Mouse (Mus musculus) liver, postnatal 0 days (tissue): ENCODE measurements around the gene Olfr1014. TPM values are rescaled to one million over a fixed set of nuclear protein-coding genes. Genes with fewer than 3 reads are reported as not detected.

Experiments
- ATAC-seq: fragments of 200-750 bp; cut with Nextera tagmentation; 2 replicates; pipeline ENCODE4 v1.8.0; 2017; ENCODE audit warnings: mild to moderate bottlenecking, moderate library complexity
- DNase-seq: peaks from one replicate; pipeline ENCODE4 v3.0.0-alpha.2; 2016
- H3K27ac ChIP-seq: fragments of 300-500 bp; sonication (generic); 2 replicates; pipeline ENCODE4 v1.5.1; 2014; ENCODE audit warnings: antibody characterized with exemption, moderate library complexity, mild to moderate bottlenecking, low read depth
- H3K27me3 ChIP-seq: fragments of 300-500 bp; sonication (generic); 2 replicates; pipeline ENCODE4 v1.6.1; 2014; ENCODE audit warnings: low read length, control low read depth, mixed read lengths; ENCODE audit not compliant: insufficient read depth
- H3K36me3 ChIP-seq: fragments of 300-500 bp; sonication (generic); replicated peaks from 2 replicates; pipeline ENCODE4 v1.6.1; 2014; ENCODE audit warnings: mild to moderate bottlenecking, control low read depth, low read length, moderate library complexity, mixed read lengths; ENCODE audit not compliant: insufficient read depth
- H3K4me1 ChIP-seq: fragments of 300-500 bp; sonication (generic); 2 replicates; pipeline ENCODE4 v1.6.1; 2014; ENCODE audit warnings: antibody characterized with exemption, mild to moderate bottlenecking, control low read depth; ENCODE audit not compliant: insufficient read depth
- H3K4me2 ChIP-seq: fragments of 300-500 bp; sonication (generic); 2 replicates; pipeline ENCODE4 v1.6.1; 2014; ENCODE audit warnings: low read depth, mild to moderate bottlenecking, low read length, moderate library complexity, mixed read lengths
- H3K4me3 ChIP-seq: fragments of 300-500 bp; sonication (generic); 2 replicates; pipeline ENCODE4 v1.5.1; 2014; ENCODE audit warnings: low read depth, low read length
- H3K9ac ChIP-seq: fragments of 300-500 bp; sonication (generic); replicated peaks from 2 replicates; pipeline ENCODE4 v1.6.1; 2014; ENCODE audit warnings: mild to moderate bottlenecking, moderate library complexity
- H3K9me3 ChIP-seq: fragments of 300-500 bp; sonication (generic); 2 replicates; pipeline ENCODE4 v1.6.1; 2016; ENCODE audit warnings: mild to moderate bottlenecking, control low read depth, low read length, mixed read lengths
- CTCF ChIP-seq: sonication (generic); IDR thresholded peaks from 2 replicates; pipeline ENCODE4 v1.5.1; 2016; ENCODE audit warnings: antibody characterized with exemption, low read depth
- EP300 ChIP-seq: IDR thresholded peaks from 2 replicates; pipeline ENCODE4 v1.6.1; 2016; ENCODE audit warnings: antibody characterized with exemption, low read depth, mild to moderate bottlenecking
- WGBS: fragments of 180-500 bp; shearing (Covaris S2); extraction: QIAGEN DNeasy Blood & Tissue Kit; methylation state at CpG from one replicate; pipeline ENCODE4 v1.1.7; 2014; ENCODE audit not compliant: insufficient replicate concordance; 5-methylcytosine and 5-hydroxymethylcytosine counted together
- polyA plus RNA-seq: library from polyadenylated mRNA; unstranded; fragments of >200 nt; fragmentation: Nextera tagmentation; extraction: Ambion mirVana; gene quantifications from 2 replicates; pipeline ENCODE4 v1.2.1, GENCODE M21; 2015

Gene Olfr1014
- not detected in 2 replicates for polyA plus RNA-seq

DNA sequence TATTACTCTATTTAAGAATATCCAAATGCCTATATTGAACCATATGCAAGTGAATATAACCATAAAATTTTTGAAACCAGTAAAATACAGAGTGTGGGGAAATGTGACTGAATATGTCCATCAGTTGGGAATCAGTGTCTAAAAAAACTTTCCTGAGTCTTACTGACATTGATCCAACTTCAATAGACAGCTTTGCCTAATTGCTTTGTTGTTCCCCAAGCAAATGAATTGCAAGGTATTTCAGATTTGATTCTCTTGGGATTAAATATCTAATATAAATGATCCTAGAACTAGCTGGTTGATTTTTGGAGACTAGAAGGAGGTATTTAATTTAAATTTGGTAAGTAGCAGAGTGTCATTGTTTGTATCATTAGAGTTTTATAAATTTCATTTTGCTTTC, at the start of gene Olfr1014:
TSS of gene Olfr1014 (plus strand) at position 301 of the 400 bp plus-strand sequence.
- H3K27ac ChIP-seq, result no peak within 1 kb of the TSS
- no peak within 1 kb of the TSS for H3K9ac ChIP-seq
- no peaks in the 10 kb centered on the region for H3K4me1 ChIP-seq
- TF ChIP-seq CTCF, result no peak
- no peak for TF ChIP-seq EP300
- DNase-seq, result no peak
- H3K9me3 ChIP-seq, result no peaks in the 10 kb centered on the region
- no peak within 1 kb of the TSS for H3K4me2 ChIP-seq
- H3K36me3 ChIP-seq, result no peaks in the 10 kb centered on the region
- no peak for ATAC-seq
- no peak within 1 kb of the TSS for H3K4me3 ChIP-seq
- no peaks in the 10 kb centered on the region for H3K27me3 ChIP-seq

DNA sequence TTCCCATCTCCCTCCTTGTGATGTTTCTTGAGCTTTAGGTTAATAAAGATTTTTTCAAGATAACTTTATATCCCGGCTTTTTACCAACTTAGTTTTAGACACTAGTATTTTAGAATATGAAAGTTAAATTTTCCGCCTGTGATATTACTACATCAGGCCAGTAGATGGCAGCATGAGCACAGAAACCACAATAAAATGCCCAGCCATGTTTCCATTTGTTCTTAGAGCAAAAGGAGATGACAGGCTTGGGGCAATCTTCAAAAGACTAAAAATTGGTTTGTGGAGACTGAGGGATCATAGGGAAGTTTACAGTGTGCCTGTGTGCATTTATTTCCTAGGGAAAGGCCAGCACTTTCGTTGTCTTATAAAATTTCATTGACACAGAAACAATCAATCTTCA, 46.7 kb upstream of the Olfr1014 start:
- DNase-seq, result peak; percentile 17
- H3K4me2 ChIP-seq, result no peak overlapping the region

DNA sequence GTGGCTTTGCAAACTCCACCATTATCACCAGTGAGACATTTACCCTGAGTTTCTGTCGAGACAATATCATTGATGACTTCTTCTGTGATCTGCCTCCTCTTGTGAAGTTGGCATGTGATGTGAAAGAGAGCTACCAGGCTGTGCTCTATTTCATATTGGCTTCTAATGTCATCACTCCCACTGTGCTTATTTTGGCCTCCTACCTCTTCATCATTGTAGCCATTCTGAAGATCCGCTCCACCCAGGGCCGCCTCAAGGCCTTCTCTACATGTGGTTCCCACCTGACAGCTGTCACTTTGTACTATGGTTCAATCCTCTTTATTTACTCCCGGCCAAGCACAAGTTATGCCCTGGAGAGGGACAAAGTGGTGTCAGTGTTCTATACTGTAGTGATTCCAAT, 18.7 kb upstream of the Olfr1014 start:
- WGBS, result 78% methylated on average over 4 of the region's 4 CpGs
- Histone ChIP-seq H3K9ac (no peak overlapping the region), H3K27ac (no peak overlapping the region), H3K4me3 (no peak overlapping the region), H3K9me3 (no peaks in the 10 kb centered on the region), H3K4me2 (no peak overlapping the region), H3K27me3 (no peaks in the 10 kb centered on the region), H3K36me3 (no peaks in the 10 kb centered on the region), H3K4me1 (no peaks in the 10 kb centered on the region)
- TF ChIP-seq CTCF (no peak), EP300 (no peak)
- ATAC-seq, result no peak
- no peak for DNase-seq

More for the DNA sequence above, 46.7 kb upstream of the Olfr1014 start:
- ATAC-seq, result no peak
- WGBS, result 14% methylated on average over 3 of the region's 3 CpGs
- H3K36me3 ChIP-seq, result no peaks in the 10 kb centered on the region
- H3K9ac ChIP-seq, result no peak overlapping the region
- no peaks in the 10 kb centered on the region for H3K4me1 ChIP-seq
- H3K27ac ChIP-seq, result no peak overlapping the region
- no peaks in the 10 kb centered on the region for H3K9me3 ChIP-seq
- H3K4me3 ChIP-seq, result no peak overlapping the region
- no peaks in the 10 kb centered on the region for H3K27me3 ChIP-seq
- TF ChIP-seq EP300, result no peak
- TF ChIP-seq CTCF, result peak; percentile 72

DNA sequence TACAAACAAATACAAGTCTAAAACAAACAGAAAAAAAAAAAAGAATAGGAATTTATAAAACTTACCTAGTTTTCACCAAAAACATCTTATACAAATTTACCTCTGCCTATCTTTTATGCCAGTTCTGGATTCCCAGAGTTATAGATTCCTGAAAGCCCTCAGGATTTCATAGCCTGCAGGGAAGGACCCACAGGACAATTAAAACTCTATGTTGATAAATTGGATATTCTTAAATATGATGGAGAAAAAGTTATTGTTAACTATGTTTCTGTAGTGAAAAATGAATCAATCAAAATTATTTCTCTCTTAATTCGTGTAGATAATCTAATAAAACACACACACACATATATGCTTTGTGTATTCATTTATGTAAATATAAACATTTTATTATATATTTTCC, 9.8 kb upstream of the Olfr1014 start, which contains the start of gene Olfr1012:
TSS of gene Olfr1012 (minus strand) at position 101 of the 400 bp plus-strand sequence.
- Histone ChIP-seq H3K36me3 (no peaks in the 10 kb centered on the region), H3K4me1 (no peaks in the 10 kb centered on the region), H3K27me3 (no peaks in the 10 kb centered on the region), H3K4me3 (no peak within 1 kb of the TSS), H3K9me3 (no peaks in the 10 kb centered on the region), H3K4me2 (no peak within 1 kb of the TSS), H3K27ac (no peak within 1 kb of the TSS), H3K9ac (no peak within 1 kb of the TSS)
- no peak for ATAC-seq
- 50% methylated on average over 1 of the region's 1 CpGs for WGBS
- no peak for DNase-seq
- TF ChIP-seq EP300, result no peak
- TF ChIP-seq CTCF, result no peak

DNA sequence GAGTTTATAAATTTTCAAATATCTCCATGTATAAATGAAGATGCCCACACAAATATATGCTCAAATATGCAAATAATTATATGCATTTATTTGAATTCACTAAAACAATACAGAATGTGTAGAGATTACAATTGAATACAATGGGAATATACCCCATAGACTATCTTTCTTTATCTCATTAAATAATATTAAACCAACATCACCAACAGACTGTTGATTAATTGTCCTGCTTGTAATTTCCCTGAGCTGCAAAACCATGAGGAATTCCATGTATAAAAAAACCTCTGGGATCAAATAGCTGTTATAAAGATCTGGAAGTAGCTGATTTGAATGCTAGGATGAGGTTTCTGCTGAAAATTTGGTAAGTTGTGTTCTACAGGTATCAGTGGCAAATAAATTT, 5.7 kb upstream of the Olfr1014 start, which contains the start of gene Olfr1013:
TSS of gene Olfr1013 (plus strand) at position 301 of the 400 bp plus-strand sequence.
- Histone ChIP-seq H3K36me3 (no peaks in the 10 kb centered on the region), H3K4me1 (no peaks in the 10 kb centered on the region), H3K27me3 (no peaks in the 10 kb centered on the region), H3K4me2 (no peak within 1 kb of the TSS), H3K4me3 (no peak within 1 kb of the TSS), H3K27ac (no peak within 1 kb of the TSS), H3K9me3 (no peaks in the 10 kb centered on the region), H3K9ac (no peak within 1 kb of the TSS)
- ATAC-seq (no peak), DNase-seq (no peak)
- TF ChIP-seq EP300, result no peak
- TF ChIP-seq CTCF, result no peak

DNA sequence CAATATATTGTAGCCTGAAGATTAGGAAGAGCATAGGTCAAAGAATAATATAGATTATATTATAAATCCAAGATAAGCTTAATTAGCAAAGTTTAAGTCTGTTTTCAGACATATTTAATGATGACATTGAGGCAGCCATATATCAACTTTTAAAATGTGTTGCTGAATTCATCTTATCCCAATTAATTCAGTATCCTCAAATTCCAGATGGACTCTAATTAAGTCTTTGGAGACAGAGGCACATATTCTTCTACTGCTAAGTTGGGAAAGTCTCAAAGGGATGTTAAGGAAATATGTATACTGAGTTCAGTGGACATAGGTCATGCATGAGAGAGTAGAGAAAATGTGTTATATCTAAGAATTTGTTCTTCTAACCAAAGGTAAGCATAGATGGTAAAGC, 9.2 kb downstream of the Olfr1014 start, which contains the start of gene Olfr1015:
TSS of gene Olfr1015 (plus strand) at position 301 of the 400 bp plus-strand sequence.
- Histone ChIP-seq H3K4me2 (no peak within 1 kb of the TSS), H3K27ac (no peak within 1 kb of the TSS), H3K9me3 (no peaks in the 10 kb centered on the region), H3K4me1 (no peaks in the 10 kb centered on the region), H3K9ac (no peak within 1 kb of the TSS), H3K36me3 (no peaks in the 10 kb centered on the region), H3K27me3 (no peaks in the 10 kb centered on the region), H3K4me3 (no peak within 1 kb of the TSS)
- ATAC-seq (no peak), DNase-seq (no peak)
- no peak for TF ChIP-seq CTCF
- no peak for TF ChIP-seq EP300

DNA sequence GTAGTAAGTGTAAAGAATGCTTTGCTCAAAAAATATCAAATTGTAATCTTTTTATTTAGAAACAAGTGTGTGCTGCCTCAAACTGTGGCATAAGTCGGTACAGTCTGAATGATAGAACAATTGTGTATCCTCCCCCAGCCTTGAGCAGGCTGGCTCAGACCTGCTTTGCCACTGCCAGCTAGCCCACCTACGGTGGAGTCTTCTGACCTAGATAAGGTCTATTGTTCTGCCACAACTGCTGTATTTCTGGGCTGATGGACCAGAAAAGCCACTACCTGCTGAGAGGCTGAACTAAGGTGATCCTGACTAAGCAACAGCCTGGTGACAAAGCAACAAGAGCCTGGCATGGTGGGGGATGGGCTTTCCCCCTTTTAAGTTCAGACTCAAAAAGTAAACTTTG, 19.8 kb downstream of the Olfr1014 start:
- TF ChIP-seq EP300, result no peak
- no peaks in the 10 kb centered on the region for H3K9me3 ChIP-seq
- no peak overlapping the region for H3K9ac ChIP-seq
- no peak overlapping the region for H3K4me3 ChIP-seq
- ATAC-seq, result no peak
- no peaks in the 10 kb centered on the region for H3K4me1 ChIP-seq
- H3K27ac ChIP-seq, result no peak overlapping the region
- no peaks in the 10 kb centered on the region for H3K27me3 ChIP-seq
- no peak for DNase-seq
- H3K36me3 ChIP-seq, result no peaks in the 10 kb centered on the region
- 53% methylated on average over 2 of the region's 2 CpGs for WGBS
- no peak overlapping the region for H3K4me2 ChIP-seq
